Mouse (Mus musculus) heart, postnatal 10 days (tissue): ENCODE results near the gene Masp2. TPM values are rescaled to one million over a fixed set of nuclear protein-coding genes. Genes with fewer than 3 reads are reported as not detected.
A peak's percentile ranks its signal among the peaks of the same experiment; 100 is the strongest.

Source experiments
- DNase-seq, 2 experiments: peaks; one replicate each; pipeline ENCODE4 v3.0.0; 2021
- intact Hi-C: fragments of 180-260 bp; cut with DNase I; formaldehyde crosslinking; loops from one replicate; pipeline ENCODE4 v1.15.1; 2025
- total RNA-seq, 2 experiments: library from RNA; stranded (reverse); gene quantifications; 2 replicates each; pipeline ENCODE4 v1.2.3; 2021

Masp2 gene
- total RNA-seq, 2 experiments from 2014 or later = 0.29 to 0.30 TPM

DNA sequence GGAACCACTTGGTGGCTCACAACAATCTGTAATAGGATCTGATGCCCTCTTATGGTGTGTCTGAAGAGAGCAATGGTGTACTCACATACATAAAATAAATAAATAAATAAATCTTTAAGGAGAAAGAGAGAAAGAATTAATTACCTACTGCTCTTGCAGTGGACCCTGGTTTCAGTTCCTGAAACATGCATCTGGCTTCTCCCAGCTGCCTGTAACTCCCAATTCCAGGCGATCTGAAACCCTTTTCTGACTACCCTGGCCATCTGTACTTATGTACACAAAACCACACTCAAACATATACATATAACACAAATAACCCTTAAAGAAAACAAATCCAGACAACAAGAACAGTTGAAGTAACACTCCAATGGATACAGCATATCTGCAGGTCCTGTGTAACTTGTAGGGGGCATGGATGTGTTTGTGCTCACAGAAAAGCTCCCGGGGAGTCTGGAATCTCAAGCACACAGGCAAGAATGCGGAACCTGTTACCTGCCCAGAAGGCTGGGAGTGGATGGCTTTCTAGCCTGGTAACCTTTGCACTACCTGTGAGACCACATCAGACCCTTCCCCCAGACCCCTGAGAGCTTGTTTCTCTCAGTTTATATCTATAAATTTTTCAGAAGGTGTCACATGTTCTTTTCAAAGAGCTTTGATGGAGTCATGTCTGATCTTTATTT lies 29.8 kb downstream of the Masp2 start:
- intact Hi-C loops = no loop called here
- DNase-seq = no peak

DNA sequence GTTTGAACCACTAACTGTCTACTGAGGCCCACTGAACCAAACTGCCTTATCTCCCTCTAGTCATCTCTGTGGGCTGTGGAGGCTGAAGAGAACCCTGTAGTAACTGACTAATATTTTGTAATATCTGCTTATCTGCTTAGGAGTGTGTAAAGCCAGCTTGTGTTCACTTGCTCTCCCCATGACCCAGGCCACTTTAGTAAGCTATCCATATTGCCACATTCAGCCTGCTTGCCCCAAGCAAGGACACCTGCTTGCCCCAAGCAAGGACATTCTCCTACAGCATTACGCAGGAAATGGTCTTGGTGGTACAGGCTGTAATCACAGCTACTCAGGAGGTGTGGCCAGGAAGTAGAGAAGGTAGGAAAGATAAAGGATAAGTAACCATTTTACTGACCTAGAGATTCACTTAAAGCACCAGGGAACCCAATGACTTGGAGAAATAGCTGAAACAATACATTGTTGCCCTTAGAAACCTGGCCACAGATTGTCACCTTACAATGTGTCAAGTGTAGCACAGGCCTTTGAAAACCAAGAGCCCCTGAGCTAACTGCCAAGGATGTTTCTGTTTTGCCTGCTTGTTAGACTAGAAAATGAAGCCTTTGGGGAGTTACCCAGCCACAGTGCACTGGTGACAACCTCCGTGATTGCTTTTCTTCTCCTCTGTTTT lies 31.2 kb downstream of the Masp2 start:
- intact Hi-C loops = no loop called here
- no peak for DNase-seq

DNA sequence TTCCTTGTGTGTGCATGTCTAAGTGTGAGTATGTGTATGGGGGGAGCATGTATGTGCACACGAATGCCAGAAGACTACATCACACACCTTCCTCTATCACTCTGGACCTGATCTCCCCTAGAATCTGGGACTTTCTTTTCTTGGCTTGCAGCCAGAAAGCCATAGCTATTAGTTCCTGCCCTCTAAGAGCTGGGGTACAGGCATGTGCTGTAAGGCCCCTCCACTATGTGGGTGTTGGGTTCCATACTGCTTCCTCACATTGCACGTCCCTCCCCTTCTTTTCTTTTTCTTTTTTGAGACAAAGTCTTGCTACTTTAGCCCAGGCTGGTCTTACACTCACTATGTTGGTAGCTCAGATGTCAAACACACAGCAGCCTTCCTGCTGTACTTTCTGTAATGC lies 33.0 kb downstream of the Masp2 start:
- DNase-seq = no peak
- intact Hi-C loops = no loop called here

DNA sequence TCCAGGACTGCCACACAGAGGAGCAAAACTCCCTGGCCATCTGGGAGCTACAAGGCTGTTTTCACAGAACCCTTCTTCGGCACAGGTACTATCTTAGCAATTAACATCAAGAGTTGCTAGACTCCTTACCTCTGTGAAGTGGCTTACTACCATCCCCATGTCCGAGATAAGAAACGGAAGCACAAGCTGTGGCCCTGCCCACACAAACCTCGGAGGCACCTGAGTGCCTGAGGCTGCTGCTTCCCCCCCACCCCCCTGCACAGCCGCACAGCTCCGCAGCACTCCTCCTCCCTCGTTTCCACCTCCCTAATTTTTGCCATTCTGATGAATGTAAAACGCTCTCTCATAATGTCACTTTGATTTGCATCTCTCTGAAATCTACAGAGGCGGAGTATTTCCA lies 35.9 kb downstream of the Masp2 start:
- no peak for DNase-seq
- intact Hi-C loops = no loop called here

GRCm38 (mm10) chr4:148639455-148639854 lies 37.1 kb downstream of the Masp2 start:
- no peak for DNase-seq
- intact Hi-C loops = no loop called here

- DNase-seq = no peak
- intact Hi-C loops = no loop called here
Measured at GRCm38 (mm10) chr4:148641121-148641520, 38.8 kb downstream of the Masp2 start.

GRCm38 (mm10) chr4:148643291-148644156 lies 41.2 kb downstream of the Masp2 start, which contains the start of gene Gm572:
TSS of gene Gm572 (plus strand) at chr4:148643317.
- intact Hi-C loops = no loop called here
- DNase-seq = no peak

DNA sequence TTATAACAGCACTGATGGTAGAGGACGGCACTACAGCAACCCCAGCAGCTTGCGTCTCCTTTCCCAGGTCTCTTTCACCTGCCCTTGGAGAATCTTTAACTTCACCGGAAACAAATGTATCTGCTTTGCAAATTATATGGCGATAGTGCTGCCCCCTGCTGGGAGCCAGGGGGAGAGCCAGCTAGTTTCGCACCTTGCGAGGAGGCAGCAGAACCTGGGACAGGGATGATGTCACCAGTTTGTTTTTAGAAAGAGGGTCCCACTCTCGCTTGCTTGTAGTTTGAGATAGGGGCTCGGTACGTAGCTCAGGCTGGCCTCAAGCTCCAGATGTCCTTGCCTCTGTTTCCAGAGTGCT lies 41.8 kb downstream of the Masp2 start:
- peak; percentile 62 to 77 for DNase-seq
- intact Hi-C loops = no loop called here

DNA sequence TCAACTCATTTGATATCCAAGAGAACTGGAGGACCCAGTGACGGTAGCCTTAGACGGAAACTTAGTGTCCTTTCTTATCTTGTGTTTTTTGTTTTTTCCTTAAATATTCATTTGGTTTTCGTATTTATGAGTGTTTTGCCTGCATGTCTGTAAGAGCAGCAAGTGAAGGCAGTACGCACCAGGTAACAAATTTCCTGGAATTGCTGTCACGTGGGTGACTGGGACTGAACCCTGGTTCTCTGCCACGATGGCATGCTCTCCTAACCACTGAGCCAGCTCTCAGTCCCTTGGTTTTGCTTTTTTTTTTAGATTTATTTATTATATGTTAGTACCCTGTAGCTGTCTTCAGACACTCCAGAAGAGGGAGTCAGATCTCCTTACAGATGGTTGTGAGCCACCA lies 42.6 kb downstream of the Masp2 start:
- intact Hi-C loops = no loop called here
- no peak for DNase-seq

- intact Hi-C loops = no loop called here
- DNase-seq = peak; percentile 65 to 80
Measured at GRCm38 (mm10) chr4:148646616-148647015, 44.3 kb downstream of the Masp2 start.

GRCm38 (mm10) chr4:148649309-148649708 lies 47.0 kb downstream of the Masp2 start:
- DNase-seq = no peak
- intact Hi-C loops = no loop called here

- DNase-seq = peak; percentile 63 to 67
- intact Hi-C loops = no loop called here
Measured at GRCm38 (mm10) chr4:148651045-148651444, 48.7 kb downstream of the Masp2 start.

DNA sequence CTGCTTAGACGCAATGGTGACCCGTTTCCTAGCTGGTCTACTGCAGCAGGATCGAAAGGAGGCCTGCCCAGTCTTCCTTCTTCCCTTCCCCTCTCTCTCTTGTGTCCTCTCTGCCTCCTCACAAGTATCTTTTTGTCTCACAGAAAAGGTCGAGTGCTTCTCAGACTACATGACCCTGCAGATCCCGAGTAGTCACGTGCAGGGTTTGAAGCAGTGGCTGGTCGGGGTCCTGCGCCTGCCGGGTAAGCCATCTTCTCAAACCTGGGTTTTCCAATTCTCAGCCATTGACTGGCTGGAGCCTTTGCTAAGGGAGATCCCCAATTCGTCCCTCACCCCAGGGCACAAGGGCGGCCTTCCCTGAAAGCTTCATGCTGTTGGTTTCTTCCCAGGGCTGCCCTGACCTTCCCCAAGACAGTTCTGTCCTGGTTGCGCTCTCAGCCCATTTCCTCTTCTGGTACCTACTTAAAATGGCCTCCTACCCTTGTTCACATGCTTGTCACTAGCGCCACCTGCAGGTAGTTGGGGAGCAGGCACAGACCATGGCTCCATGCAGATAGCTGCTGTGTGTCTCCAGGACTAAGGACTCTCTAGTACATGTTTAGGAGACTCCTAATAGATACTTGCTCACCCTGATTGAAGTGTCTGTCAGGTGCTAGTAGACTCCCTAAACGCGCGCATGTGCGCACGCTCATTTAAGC lies 52.5 kb downstream of the Masp2 start:
- intact Hi-C loops = no loop called here

GRCm38 (mm10) chr4:148656691-148657258 lies 54.4 kb downstream of the Masp2 start:
- no peak for DNase-seq
- intact Hi-C loops = no loop called here

More for the DNA sequence above, 52.5 kb downstream of the Masp2 start:
- peak in 1 of 2 experiments; percentile 46 for DNase-seq

DNA sequence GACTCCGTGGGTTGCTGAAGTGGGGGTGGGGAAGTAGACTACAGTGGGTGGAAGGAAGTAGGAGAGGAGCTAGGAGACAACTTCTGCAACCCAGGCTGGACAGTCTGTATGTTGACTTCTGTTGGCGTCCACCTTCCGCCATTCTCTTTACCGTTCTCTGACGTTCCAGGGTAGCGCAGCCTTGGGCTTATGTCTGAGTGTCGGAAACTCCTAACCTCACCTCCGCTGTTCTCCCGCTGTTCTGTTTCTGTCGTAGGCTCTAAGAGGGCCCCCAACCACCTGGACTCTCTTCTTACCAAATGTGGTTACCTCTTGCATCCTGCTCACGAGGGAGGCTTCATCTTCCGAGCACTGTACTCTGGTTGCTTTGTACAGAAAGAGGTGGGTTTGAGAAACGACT lies 55.4 kb downstream of the Masp2 start:
- no peak for DNase-seq
- intact Hi-C loops = no loop called here

DNA sequence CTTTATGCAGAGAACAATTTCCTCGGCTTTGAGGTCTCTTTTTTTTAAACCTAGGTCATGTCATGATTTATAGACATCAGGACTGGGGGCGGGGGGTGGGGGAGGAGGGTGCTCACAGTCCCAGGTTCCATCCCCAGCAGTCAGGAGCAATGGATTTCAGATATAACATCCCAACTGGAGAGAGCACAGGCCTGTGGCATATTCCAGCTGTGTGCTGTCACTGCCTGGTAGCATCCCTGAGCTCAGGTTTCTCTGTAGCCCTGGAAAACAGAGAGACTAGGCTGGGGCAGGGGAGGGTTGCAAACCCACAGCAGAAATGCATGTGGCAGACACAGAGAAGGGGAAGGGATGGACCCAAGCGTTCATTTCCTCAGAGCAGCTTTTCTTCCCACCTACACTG lies 57.8 kb downstream of the Masp2 start:
- intact Hi-C loops = no loop called here
- DNase-seq = no peak

DNA sequence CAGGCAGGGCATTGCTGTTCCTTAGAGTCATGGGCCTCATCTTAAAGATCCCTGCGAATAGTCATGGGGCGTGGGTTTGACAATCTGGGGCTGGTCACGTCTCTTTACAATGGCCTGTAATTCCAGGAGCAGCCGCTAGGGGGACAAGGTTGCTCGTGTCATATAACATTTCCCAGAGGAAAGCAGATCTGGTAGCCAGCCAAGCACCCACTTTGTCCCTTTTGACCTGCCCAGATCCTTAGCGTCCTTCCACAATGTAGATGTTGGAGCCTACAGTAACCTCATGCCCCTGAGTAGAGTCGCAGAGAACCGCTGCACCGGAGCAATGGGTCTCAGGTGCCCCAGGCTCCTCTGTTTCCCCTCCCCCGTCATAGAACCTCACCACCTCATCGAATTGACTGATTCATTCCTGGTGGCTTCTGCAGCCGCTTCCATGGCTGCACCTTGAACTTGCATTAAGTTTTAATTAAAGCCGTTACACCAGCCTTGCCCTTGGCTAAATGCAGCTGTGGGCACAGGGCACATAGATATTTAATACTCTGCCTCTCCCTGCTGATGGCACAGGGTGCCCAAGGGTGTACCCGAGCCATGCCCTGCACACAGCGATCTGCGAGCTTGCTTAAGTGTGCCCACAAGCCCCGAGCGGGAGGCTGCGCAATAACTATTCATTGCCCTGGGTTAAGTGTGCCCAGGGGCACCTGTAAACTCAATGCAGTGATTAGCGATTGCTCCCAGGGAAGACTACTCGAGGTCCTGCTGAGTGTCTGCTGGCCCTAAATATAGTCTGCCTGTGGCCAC lies 60.0 kb downstream of the Masp2 start:
- intact Hi-C loops = no loop called here
- peak; percentile 81 to 89 for DNase-seq

- intact Hi-C loops = no loop called here
- DNase-seq = no peak
Measured at GRCm38 (mm10) chr4:148663326-148663725, 61.0 kb downstream of the Masp2 start.

DNA sequence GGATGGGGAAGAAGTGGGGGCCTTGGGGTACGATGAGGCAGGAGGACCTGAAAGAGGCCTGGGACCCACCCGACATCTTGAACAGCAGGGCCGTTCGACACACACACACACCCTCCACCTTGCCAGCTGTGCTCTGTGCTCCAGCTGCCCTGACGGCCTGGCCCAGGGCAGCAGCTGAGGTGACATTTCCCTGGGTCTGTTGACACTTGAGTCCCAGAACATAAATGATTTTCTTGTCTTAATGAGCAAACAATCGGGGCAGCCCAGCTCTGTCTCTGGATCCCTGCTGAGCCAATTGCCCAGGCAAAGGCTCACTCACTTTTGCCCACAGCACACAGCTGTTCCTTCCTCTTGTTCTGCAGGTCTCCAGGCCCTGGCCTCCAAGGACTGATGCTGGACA lies 61.7 kb downstream of the Masp2 start:
- intact Hi-C loops = no loop called here
- no peak for DNase-seq
